In the genomic region with DNA sequence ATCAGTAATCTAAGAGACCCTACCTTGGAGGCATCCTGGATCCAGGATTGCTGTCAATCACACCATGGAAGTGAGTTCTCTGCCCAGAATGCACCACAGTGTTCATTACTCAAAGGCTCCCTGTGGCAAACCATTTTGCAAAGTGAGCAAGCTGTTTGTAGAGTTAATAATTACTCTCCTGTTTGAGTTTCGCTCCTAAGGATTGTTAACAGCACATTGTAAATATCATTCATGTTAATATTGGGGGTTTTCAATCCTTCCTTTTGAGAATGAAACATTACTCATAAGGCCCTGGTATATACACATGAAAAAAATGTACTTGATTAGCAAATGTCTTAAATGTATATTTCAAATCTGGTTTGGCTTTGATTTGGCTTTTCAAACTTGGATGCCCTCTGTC, we compare ENCODE assay signal across 15 mouse cellular contexts. TPM values are rescaled to one million over a fixed set of nuclear protein-coding genes. Genes with fewer than 3 reads are reported as not detected.
"Had no signal": no experiment of that assay in that cellular context is flagged by ENCODE, and none has a peak within 500 bp of the region (broad histone marks: within the 10 kb centered on the region; RNA-seq: fewer than 3 reads in every experiment).

No protein-coding gene starts in this region.

- H3K4me2 ChIP-seq: neural tube, embryonic 12.5 days; neural tube, embryonic 13.5 days; neural tube, embryonic 15.5 days had no signal

- H3K36me3 ChIP-seq: neural tube, embryonic 12.5 days; neural tube, embryonic 13.5 days; neural tube, embryonic 15.5 days had no signal

- DNase-seq: right cerebral cortex, adult 18-20 months; right cerebral cortex, postnatal 14 days; right cerebral cortex, postnatal 25 days; right cerebral cortex, postnatal 4 days; spleen, adult 18-20 months; thymus, adult 18-20 months; thymus, adult 2 months; thymus, postnatal 14 days; thymus, postnatal 25 days; thymus, postnatal 36 days; thymus, postnatal 4 days had no signal

- H3K9me3 ChIP-seq: neural tube, embryonic 12.5 days; neural tube, embryonic 13.5 days; neural tube, embryonic 15.5 days had no signal

- H3K4me3 ChIP-seq: neural tube, embryonic 12.5 days; neural tube, embryonic 13.5 days; neural tube, embryonic 15.5 days had no signal

- H3K27ac ChIP-seq: neural tube, embryonic 12.5 days; neural tube, embryonic 13.5 days; neural tube, embryonic 15.5 days had no signal

- H3K4me1 ChIP-seq: neural tube, embryonic 12.5 days; neural tube, embryonic 13.5 days had no signal

- H3K27me3 ChIP-seq: neural tube, embryonic 12.5 days; neural tube, embryonic 13.5 days; neural tube, embryonic 15.5 days had no signal

- H3K9ac ChIP-seq: neural tube, embryonic 12.5 days; neural tube, embryonic 13.5 days; neural tube, embryonic 15.5 days had no signal

RNA-seq across cellular contexts. Expression of gene Clstn2, which starts 58.1 kb away (rescaled TPM):
- total RNA-seq: neutrophil, adult 5-6 weeks had no signal
